Mouse (Mus musculus) layer of hippocampus, adult 18-20 months (tissue): Measurements from ENCODE around the gene Dlx1. TPM values are rescaled to one million over a fixed set of nuclear protein-coding genes. Genes with fewer than 3 reads are reported as not detected.

Experiments used
- DNase-seq, 2 experiments: peaks; one replicate each; pipeline ENCODE4 v3.0.0; 2022; ENCODE audit warnings: low spot score in 2 of 2
- total RNA-seq, 2 experiments: library from RNA; stranded (reverse); gene quantifications; 2 replicates each; pipeline ENCODE4 v1.2.3; 2021

Dlx1 gene
- total RNA-seq, 2 experiments from 2014 or later: 18.1 to 20.1 TPM

DNA sequence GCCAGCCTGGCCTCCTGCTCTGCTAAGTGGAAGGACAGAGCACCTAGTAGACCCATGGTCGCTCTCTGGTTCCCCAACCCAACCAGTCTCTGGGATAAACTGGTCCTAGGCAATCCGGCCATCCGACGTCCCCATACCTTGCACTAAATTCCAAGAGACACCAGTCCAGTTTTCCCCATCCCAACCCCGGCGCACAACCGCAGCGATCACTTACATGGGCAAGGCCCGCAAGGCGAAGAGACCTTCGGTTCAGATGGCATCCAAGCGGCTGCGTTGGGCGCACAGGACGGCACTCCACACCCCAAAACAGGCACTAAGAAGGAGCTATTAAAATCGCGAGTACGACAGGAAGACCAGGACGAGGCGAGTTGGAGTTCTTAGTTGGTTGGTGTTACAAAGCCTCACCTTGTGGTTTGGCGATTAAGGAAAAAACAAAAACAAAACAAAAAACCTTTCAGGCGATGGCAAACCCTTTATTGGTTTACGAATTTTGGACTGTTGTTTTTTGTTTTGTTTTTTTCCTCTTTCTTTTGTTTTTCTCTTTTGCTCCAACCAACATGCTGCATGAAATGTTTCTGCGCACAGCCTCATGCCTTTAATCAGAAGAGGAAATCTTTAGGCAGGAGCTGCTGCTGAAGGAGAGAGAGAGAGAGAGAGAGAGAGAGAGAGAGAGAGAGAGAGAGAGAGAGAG is 445 bp upstream of the Dlx1 start:
- no peak for DNase-seq

DNA sequence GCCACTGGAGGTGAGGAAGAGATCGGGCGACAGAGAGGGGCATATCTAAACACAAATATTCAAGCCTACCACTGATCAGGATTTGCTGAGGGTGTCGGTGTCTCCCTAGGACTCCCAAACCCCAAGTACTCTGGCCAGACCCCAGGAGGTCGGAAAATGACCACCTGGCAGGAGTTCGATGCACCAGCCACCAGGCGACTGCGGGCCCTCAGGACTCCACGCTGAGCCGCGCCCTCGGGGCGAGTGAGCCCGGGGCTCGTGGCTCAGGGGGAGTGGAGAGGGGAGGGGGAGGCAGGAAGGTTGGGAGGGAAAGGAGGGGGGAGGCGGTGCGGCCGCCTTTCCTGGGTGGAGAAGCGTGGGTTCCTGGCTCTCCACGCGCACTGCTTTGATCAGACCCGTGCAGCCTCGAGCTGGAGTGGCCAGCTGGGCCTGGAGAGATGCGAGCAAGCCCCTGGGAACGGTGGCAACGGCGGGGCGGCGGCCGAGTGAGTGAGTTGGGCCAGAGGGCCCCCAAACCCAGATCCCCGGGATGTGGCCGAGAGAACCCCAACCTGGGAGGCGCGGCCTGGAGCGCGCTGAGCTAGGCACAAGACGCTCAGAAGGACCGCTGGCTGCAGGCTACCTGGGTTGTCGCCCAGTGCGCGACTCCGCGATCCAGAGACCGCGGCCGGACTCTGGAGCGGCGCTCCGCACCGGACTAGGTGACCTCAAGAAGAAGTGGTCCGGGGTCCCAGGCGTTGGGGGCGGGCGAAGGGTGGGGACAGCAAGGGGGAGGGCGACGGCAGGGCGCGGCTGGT is 999 bp downstream of the Dlx1 start:
- no peak for DNase-seq

DNA sequence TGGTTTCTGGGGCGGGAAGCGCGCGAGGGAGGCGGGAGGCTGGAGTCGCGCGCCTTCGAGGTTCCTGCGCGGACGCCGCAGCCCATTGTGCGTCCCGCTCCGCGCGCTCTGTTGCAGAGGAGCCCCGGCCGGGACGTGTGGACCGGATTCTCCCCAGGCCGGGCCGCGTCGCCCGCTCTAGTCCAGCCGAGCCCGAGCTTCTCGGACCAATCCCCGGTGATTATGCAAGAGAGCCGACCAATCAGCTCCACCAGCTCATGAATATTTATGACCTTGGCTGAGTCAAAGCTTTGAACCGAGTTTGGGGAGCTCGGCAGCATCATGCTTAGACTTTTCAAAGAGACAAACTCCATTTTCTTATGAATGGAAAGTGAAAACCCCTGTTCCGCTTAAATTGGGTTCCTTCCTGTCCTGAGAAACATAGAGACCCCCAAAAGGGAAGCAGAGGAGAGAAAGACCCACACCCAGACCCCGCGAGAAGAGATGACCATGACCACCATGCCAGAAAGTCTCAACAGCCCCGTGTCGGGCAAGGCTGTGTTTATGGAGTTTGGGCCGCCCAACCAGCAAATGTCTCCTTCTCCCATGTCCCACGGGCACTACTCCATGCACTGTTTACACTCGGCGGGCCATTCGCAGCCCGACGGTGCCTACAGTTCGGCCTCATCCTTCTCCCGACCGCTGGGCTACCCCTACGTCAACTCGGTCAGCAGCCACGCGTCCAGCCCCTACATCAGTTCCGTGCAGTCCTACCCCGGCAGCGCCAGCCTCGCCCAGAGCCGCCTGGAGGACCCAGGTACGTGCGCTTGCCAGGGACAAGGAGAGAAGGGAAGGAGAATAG is 1.8 kb downstream of the Dlx1 start:
- no peak for DNase-seq

DNA sequence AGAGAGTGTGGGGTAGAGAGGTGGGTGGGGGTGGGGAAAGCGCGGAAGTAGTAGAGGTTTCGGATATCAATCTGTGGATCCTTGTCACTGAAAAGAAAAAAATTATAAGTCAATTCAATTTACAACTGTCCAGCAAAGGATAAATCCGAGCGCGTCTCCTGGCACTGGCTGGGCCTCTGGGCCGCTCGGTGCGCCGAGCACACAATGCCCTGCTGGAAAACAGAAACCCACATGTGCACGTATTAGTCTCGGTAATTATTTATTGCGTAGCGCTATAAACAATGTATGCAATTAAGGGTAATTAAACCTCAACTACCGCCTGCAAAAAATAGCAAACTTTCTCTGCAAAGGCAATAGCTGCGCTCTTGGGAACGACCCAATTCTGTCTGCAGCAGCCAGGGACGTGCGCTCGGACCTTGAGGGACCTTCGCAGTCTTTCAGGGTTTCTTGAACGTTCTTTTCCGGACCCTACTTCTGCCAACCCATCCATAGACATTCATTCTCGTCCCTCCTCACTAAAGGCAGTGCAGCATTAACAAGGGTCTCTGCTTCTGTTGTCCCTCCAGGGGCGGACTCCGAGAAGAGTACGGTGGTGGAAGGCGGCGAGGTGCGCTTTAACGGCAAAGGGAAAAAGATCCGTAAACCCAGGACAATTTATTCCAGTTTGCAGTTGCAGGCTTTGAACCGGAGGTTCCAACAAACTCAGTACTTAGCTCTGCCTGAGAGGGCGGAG is 2.6 kb downstream of the Dlx1 start:
- DNase-seq: no peak

DNA sequence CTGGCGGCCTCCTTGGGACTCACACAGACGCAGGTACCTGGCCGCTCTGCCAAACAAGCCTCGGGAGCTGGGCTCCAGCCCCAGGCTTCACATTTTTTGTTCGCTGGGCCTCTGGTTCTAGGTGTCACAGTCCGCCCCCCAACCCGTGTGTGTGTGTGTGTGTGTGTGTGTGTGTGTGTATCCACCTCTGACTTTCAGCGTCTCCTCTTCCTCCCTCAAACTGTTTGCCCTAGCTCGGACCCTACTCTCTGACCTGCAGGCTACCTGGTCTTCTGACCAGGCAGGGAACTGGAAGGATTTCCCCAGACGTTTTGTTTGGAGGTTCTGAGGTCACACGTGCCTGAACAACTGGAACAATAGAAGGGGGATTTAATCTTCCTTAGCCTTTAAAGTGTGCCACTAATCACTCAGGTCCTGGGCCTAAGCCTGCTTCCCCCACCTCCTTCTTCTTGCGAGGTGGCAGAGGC is 3.2 kb downstream of the Dlx1 start:
- DNase-seq: no peak

GRCm38 (mm10) chr2:71531990-71532970 is 4.4 kb downstream of the Dlx1 start:
- DNase-seq: no peak

DNA sequence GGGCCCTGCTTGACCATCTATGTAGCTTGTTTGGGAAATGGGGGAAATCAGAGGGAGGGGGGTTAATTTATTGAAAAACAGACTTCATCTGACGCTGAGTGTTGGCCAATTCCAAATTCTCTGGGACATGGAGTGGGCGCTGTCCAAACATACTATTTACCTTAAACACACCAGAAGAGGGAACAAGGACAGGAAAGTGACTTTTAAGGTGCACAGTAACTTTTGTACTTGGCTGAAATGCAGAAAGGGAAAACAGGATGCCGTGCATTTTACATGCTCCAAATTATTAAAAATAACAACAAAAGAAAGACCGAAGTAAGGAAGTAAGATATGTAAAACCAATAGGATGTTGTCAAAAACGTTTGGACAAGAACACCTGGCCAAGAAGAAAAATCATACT is 5.2 kb downstream of the Dlx1 start:
- no peak for DNase-seq

- no peak for DNase-seq
Measured at GRCm38 (mm10) chr2:71534242-71535052, 6.5 kb downstream of the Dlx1 start.

DNA sequence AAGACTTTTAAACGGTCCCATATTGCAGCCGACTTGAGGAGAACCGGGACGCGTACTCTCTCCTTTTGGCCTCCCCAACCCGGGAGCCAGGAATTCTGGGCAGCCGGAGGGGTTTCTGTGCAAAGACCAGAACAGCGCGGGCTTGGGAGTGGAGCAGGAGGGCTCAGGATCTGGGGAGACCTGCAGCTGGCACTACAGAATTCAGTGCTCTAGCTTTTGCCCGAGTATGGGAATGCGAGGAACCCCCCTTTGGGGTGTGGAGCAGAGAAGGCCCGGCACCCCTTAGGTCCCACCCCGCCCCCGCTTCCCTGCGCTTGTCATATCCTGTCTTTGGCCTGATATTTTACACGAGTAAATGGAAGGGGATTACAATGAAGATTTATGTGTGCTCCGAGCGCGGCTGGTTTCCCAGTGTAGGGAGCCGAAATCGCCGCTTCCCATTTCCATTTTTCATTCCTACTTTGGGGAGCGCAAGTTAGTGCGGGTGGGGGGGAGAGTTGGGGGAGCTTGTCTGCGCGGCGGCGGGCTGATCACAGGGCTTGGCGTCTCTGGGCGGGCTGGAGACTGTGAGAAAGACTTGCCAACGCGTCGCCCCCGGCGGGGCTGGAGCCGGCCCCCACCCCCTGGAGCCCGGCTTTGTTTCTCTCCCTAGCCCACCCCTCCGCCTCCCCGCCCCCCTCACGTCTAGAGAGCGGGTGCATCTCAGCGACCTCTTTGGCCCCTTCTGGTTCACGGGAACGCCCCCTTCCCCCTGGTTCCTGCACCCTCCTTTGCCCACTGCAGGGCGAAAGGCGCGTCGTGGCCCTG is 12.9 kb downstream of the Dlx1 start:
- DNase-seq: no peak

DNA sequence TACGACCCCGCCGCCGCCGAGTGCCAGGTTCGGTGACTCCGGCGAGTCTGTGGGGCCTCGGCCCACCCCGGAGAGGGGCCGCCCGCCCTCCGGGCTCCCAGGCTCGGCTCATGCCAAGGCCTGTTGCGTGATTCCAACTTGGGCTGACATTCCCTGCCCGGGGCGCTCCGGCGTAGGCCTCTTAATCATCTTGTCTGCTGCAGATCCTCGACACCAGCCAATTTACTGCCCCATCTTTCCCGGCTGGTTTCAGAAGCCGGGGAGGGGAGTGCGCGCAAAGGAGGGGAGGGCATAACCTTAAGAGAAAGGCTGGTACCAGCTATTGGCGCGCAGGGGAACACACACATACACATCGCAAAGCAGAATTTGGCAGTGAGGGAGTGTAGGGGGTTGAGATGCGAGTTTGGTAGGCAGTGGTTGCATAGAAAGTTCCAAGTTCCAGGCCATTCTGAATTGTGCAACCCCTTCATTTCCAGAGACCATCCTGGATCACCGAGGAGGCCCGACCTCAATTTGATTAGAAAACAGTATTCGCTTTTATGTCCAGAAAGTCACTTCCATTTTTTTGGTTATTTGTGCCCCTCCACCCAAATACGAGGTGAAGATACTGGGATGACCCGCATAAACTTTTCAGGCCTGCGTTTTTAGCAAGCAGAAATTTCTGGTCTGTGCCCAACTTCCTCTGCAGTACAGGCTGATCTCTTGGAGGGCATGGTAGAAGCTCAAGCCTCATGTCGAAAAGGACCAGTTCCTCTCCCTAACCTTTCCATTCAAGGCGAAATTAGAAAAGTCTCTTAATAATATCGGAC is 13.7 kb downstream of the Dlx1 start:
- no peak for DNase-seq

- peak in 1 of 2 experiments; percentile 3 for DNase-seq
Measured at GRCm38 (mm10) chr2:71542227-71542815, 14.4 kb downstream of the Dlx1 start.

- peak in 1 of 2 experiments; percentile 9 for DNase-seq
Measured at GRCm38 (mm10) chr2:71542816-71543301, 14.9 kb downstream of the Dlx1 start.

DNA sequence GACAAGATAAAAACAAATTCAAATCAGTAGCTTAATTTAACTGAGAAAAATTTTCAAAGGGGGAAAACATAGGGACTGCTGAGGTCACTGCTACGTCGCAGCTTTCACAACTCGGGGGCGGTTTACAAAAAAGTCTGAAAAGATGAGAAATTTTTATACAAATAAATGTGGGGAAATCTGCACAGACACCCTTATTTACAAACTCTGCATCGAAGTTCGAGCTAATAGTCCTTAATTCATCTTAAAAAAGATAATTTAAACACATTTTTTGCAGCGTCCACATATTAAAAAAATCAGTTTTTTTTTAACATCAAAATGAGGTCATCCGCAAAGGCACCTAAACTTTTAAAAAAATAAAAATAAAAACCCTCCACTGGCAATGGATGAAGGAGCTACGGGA is 15.6 kb downstream of the Dlx1 start:
- no peak for DNase-seq

- DNase-seq: no peak
Measured at GRCm38 (mm10) chr2:71543948-71544347, 16.0 kb downstream of the Dlx1 start.

- DNase-seq: peak in 1 of 2 experiments; percentile 7
Measured at GRCm38 (mm10) chr2:71544391-71545285, 16.7 kb downstream of the Dlx1 start.
